Mouse (Mus musculus): Measurements from ENCODE around the gene Dcx. TPM values are rescaled to one million over a fixed set of nuclear protein-coding genes. Genes with fewer than 3 reads are reported as not detected.

Dcx gene
- polyA plus RNA-seq, 1 experiment from 2014 or later: 14.1 TPM

Small RNAs within 50 kb of the gene (microRNA-seq; reads per million reads assigned to microRNA genes)
- gene Gm47298: not detected

Other genes with a start within 250 kb of the Dcx start
- 122 and 128 TPM in 2 replicates for gene Capn6, start 105.9 kb downstream of the Dcx start, polyA plus RNA-seq (2016; fragmentation: Nextera tagmentation; extraction: Ambion mirVana)
- 0.07 and 0.10 TPM in 2 replicates for gene A730046J19Rik, start 220.4 kb upstream of the Dcx start, polyA plus RNA-seq (2016; fragmentation: Nextera tagmentation; extraction: Ambion mirVana)